Mouse (Mus musculus): ENCODE data around the gene Pln.

The Pln gene

GRCm38 (mm10) chr10:53337162-53337923 lies at the start of gene Pln:
TSS of gene Pln (plus strand) at chr10:53337667.
- DNase-seq: no peak

GRCm38 (mm10) chr10:53305867-53306266 lies 31.6 kb upstream of the Pln start:
- peak; percentile 37 to 43 for DNase-seq

- DNase-seq: no peak
These were observed 30.8 kb upstream of the Pln start for GRCm38 (mm10) chr10:53306674-53307073.

GRCm38 (mm10) chr10:53323367-53323766 lies 14.1 kb upstream of the Pln start:
- no peak for DNase-seq

- peak; percentile 34 to 55 for DNase-seq
These were observed 12.8 kb upstream of the Pln start for GRCm38 (mm10) chr10:53324663-53325062.

- DNase-seq: no peak
These were observed 11.1 kb upstream of the Pln start for GRCm38 (mm10) chr10:53326367-53326766.

GRCm38 (mm10) chr10:53329257-53329656 lies 8.2 kb upstream of the Pln start:
- DNase-seq: no peak

- no peak for DNase-seq
These were observed 4.7 kb upstream of the Pln start for GRCm38 (mm10) chr10:53332752-53333151.

GRCm38 (mm10) chr10:53335266-53335665 lies 2.2 kb upstream of the Pln start:
- no peak for DNase-seq

GRCm38 (mm10) chr10:53335974-53336373 lies 1.5 kb upstream of the Pln start:
- no peak for DNase-seq

- DNase-seq: no peak
These were observed 1.6 kb downstream of the Pln start for GRCm38 (mm10) chr10:53339045-53339444.

GRCm38 (mm10) chr10:53341288-53341965 lies 4.0 kb downstream of the Pln start:
- peak in 1 of 2 experiments; percentile 15 for DNase-seq

- DNase-seq: no peak
These were observed 4.8 kb downstream of the Pln start for GRCm38 (mm10) chr10:53342166-53342728.

GRCm38 (mm10) chr10:53343384-53343783 lies 5.9 kb downstream of the Pln start:
- DNase-seq: no peak

- peak; percentile 23 to 31 for DNase-seq
These were observed 6.4 kb downstream of the Pln start for GRCm38 (mm10) chr10:53343865-53344264.

GRCm38 (mm10) chr10:53345508-53345907 lies 8.0 kb downstream of the Pln start:
- no peak for DNase-seq

GRCm38 (mm10) chr10:53346506-53346905 lies 9.0 kb downstream of the Pln start:
- peak; percentile 38 to 70 for DNase-seq

- DNase-seq: no peak
These were observed 9.4 kb downstream of the Pln start for GRCm38 (mm10) chr10:53346916-53347315.

GRCm38 (mm10) chr10:53347787-53348755 lies 10.6 kb downstream of the Pln start:
- peak; percentile 59 to 72 for DNase-seq

- no peak for DNase-seq
These were observed 11.8 kb downstream of the Pln start for GRCm38 (mm10) chr10:53349254-53349653.

- DNase-seq: no peak
These were observed 16.2 kb downstream of the Pln start for GRCm38 (mm10) chr10:53353665-53354064.

- peak in 1 of 2 experiments; percentile 48 for DNase-seq
These were observed 21.5 kb downstream of the Pln start for GRCm38 (mm10) chr10:53359016-53359415.

GRCm38 (mm10) chr10:53364311-53364710 lies 26.8 kb downstream of the Pln start:
- no peak for DNase-seq

Measured in kidney, postnatal 36 days (tissue).